Mouse (Mus musculus) neural tube, embryonic 13.5 days (tissue): ENCODE results near the gene Trem3. TPM values are rescaled to one million over a fixed set of nuclear protein-coding genes. Genes with fewer than 3 reads are reported as not detected.

Experiments used
- ATAC-seq: fragments of 200-750 bp; cut with Nextera tagmentation; 2 replicates; pipeline ENCODE4 v1.8.0; 2017; ENCODE audit warnings: low read depth, mild to moderate bottlenecking, moderate TSS enrichment, moderate library complexity
- H3K27ac ChIP-seq: fragments of 300-500 bp; sonication (generic); replicated peaks from 2 replicates; pipeline ENCODE4 v1.5.1; 2015; ENCODE audit warnings: moderate library complexity, mild to moderate bottlenecking, inconsistent platforms
- H3K27me3 ChIP-seq: fragments of 300-500 bp; sonication (generic); 2 replicates; pipeline ENCODE4 v1.6.1; 2015; ENCODE audit warnings: mild to moderate bottlenecking, inconsistent platforms
- H3K36me3 ChIP-seq: fragments of 300-500 bp; sonication (generic); 2 replicates; pipeline ENCODE4 v1.6.1; 2015; ENCODE audit warnings: mild to moderate bottlenecking, inconsistent platforms
- H3K4me1 ChIP-seq: fragments of 300-500 bp; sonication (generic); replicated peaks from 2 replicates; pipeline ENCODE4 v1.6.1; 2015; ENCODE audit warnings: inconsistent platforms
- H3K4me2 ChIP-seq: fragments of 300-500 bp; sonication (generic); 2 replicates; pipeline ENCODE4 v1.6.1; 2015; ENCODE audit warnings: inconsistent platforms, mild to moderate bottlenecking, moderate library complexity
- H3K4me3 ChIP-seq: fragments of 300-500 bp; sonication (generic); 2 replicates; pipeline ENCODE4 v1.5.1; 2015; ENCODE audit warnings: mild to moderate bottlenecking, inconsistent platforms
- H3K9ac ChIP-seq: fragments of 300-500 bp; sonication (generic); 2 replicates; pipeline ENCODE4 v1.6.1; 2015; ENCODE audit warnings: moderate library complexity, mild to moderate bottlenecking, inconsistent platforms
- H3K9me3 ChIP-seq: fragments of 300-500 bp; sonication (generic); 2 replicates; pipeline ENCODE4 v1.6.1; 2016; ENCODE audit warnings: inconsistent platforms
- WGBS: fragments of 180-500 bp; shearing (Covaris S2); methylation state at CpG from one replicate; pipeline ENCODE4 v1.1.7; 2015; 5-methylcytosine and 5-hydroxymethylcytosine counted together
- polyA plus RNA-seq: library from polyadenylated mRNA; unstranded; fragments of >200 nt; fragmentation: Nextera tagmentation; extraction: Ambion mirVana; gene quantifications from 2 replicates; pipeline ENCODE4 v1.2.1, GENCODE M21; 2015

The Trem3 gene
- polyA plus RNA-seq, 1 experiment from 2014 or later = 0.27 TPM

GRCm38 (mm10) chr17:48249501-48249900 lies 1.9 kb downstream of the Trem3 start:
- H3K4me2 ChIP-seq = no peak overlapping the region
- H3K9me3 ChIP-seq = peaks cover 2% of the 10 kb centered on the region; the same call in 1 of the 2 replicates
- H3K36me3 ChIP-seq = no peaks in the 10 kb centered on the region
- no peaks in the 10 kb centered on the region; the same call in 1 of the 2 replicates for H3K27me3 ChIP-seq
- WGBS = 85% methylated on average over 11 of the region's 11 CpGs
- H3K27ac ChIP-seq = no peak overlapping the region
- H3K4me3 ChIP-seq = no peak overlapping the region
- H3K4me1 ChIP-seq = no peaks in the 10 kb centered on the region
- no peak overlapping the region for H3K9ac ChIP-seq
- ATAC-seq = no peak

- Histone ChIP-seq H3K36me3 (no peaks in the 10 kb centered on the region), H3K27me3 (no peaks in the 10 kb centered on the region; the same call in 1 of the 2 replicates), H3K4me3 (no peak overlapping the region), H3K4me1 (no peaks in the 10 kb centered on the region), H3K9me3 (peaks cover 2% of the 10 kb centered on the region; the same call in 1 of the 2 replicates), H3K4me2 (no peak overlapping the region), H3K9ac (no peak overlapping the region), H3K27ac (no peak overlapping the region)
- WGBS = 92% methylated on average over 7 of the region's 7 CpGs
- no peak for ATAC-seq
These were observed 3.1 kb downstream of the Trem3 start for GRCm38 (mm10) chr17:48250631-48251030.

GRCm38 (mm10) chr17:48256575-48256974 lies 9.0 kb downstream of the Trem3 start:
- Histone ChIP-seq H3K27ac (no peak overlapping the region), H3K9me3 (peaks cover 17% of the 10 kb centered on the region), H3K4me3 (no peak overlapping the region), H3K27me3 (no peaks in the 10 kb centered on the region; the same call in 1 of the 2 replicates), H3K4me2 (no peak overlapping the region), H3K36me3 (no peaks in the 10 kb centered on the region), H3K9ac (no peak overlapping the region), H3K4me1 (no peaks in the 10 kb centered on the region)
- ATAC-seq = no peak

GRCm38 (mm10) chr17:48261868-48262267 lies 14.3 kb downstream of the Trem3 start:
- Histone ChIP-seq H3K36me3 (no peaks in the 10 kb centered on the region), H3K4me1 (peaks cover 17% of the 10 kb centered on the region), H3K27ac (no peak overlapping the region), H3K9me3 (peaks cover 17% of the 10 kb centered on the region), H3K27me3 (no peaks in the 10 kb centered on the region), H3K4me3 (no peak overlapping the region), H3K9ac (no peak overlapping the region), H3K4me2 (no peak overlapping the region)
- WGBS = 91% methylated on average over 2 of the region's 2 CpGs
- ATAC-seq = no peak

- Histone ChIP-seq H3K36me3 (no peaks in the 10 kb centered on the region), H3K4me3 (no peak within 1 kb of the TSS), H3K27ac (no peak within 1 kb of the TSS), H3K9me3 (peaks cover 13% of the 10 kb centered on the region), H3K4me2 (no peak within 1 kb of the TSS), H3K9ac (no peak within 1 kb of the TSS), H3K27me3 (no peaks in the 10 kb centered on the region), H3K4me1 (peaks cover 17% of the 10 kb centered on the region)
- ATAC-seq = no peak
- WGBS = 84% methylated on average over 3 of the region's 3 CpGs
These were observed 16.3 kb downstream of the Trem3 start, which contains the start of gene Treml4 for GRCm38 (mm10) chr17:48263741-48264362. Treml4 (plus strand) TSS chr17:48264295.

- Histone ChIP-seq H3K9ac (no peak overlapping the region), H3K4me3 (no peak overlapping the region), H3K36me3 (no peaks in the 10 kb centered on the region), H3K9me3 (peaks cover 5% of the 10 kb centered on the region), H3K4me2 (no peak overlapping the region), H3K27me3 (no peaks in the 10 kb centered on the region), H3K27ac (no peak overlapping the region), H3K4me1 (peaks cover 17% of the 10 kb centered on the region)
- WGBS = 92% methylated on average over 7 of the region's 7 CpGs
- no peak for ATAC-seq
These were observed 17.1 kb downstream of the Trem3 start for GRCm38 (mm10) chr17:48264662-48265061.

- H3K4me1 ChIP-seq = peaks cover 17% of the 10 kb centered on the region
- H3K27ac ChIP-seq = no peak overlapping the region; the same call in 1 of the 2 replicates
- no peak overlapping the region for H3K4me3 ChIP-seq
- H3K9me3 ChIP-seq = no peaks in the 10 kb centered on the region
- no peaks in the 10 kb centered on the region for H3K27me3 ChIP-seq
- H3K4me2 ChIP-seq = no peak overlapping the region
- no peak overlapping the region for H3K9ac ChIP-seq
- WGBS = 5% methylated on average over 2 of the region's 2 CpGs
- no peak for ATAC-seq
- H3K36me3 ChIP-seq = no peaks in the 10 kb centered on the region
These were observed 18.6 kb downstream of the Trem3 start for GRCm38 (mm10) chr17:48266138-48266537.

- no peaks in the 10 kb centered on the region for H3K9me3 ChIP-seq
- peaks cover 17% of the 10 kb centered on the region for H3K4me1 ChIP-seq
- H3K27me3 ChIP-seq = no peaks in the 10 kb centered on the region
- no peak overlapping the region for H3K9ac ChIP-seq
- no peak for ATAC-seq
- no peak overlapping the region; the same call in 1 of the 2 replicates for H3K27ac ChIP-seq
- no peak overlapping the region for H3K4me3 ChIP-seq
- H3K4me2 ChIP-seq = no peak overlapping the region
- H3K36me3 ChIP-seq = no peaks in the 10 kb centered on the region
- 14% methylated on average over 2 of the region's 2 CpGs for WGBS
These were observed 19.2 kb downstream of the Trem3 start for GRCm38 (mm10) chr17:48266610-48267304.

- H3K27ac ChIP-seq = no peak overlapping the region
- H3K4me1 ChIP-seq = peaks cover 17% of the 10 kb centered on the region
- ATAC-seq = no peak
- H3K9ac ChIP-seq = no peak overlapping the region
- H3K9me3 ChIP-seq = no peaks in the 10 kb centered on the region
- WGBS = 53% methylated on average over 1 of the region's 1 CpGs
- H3K4me2 ChIP-seq = no peak overlapping the region
- H3K4me3 ChIP-seq = no peak overlapping the region
- no peaks in the 10 kb centered on the region for H3K27me3 ChIP-seq
- H3K36me3 ChIP-seq = no peaks in the 10 kb centered on the region
These were observed 20.0 kb downstream of the Trem3 start for GRCm38 (mm10) chr17:48267591-48267990.

GRCm38 (mm10) chr17:48268276-48268675 lies 20.7 kb downstream of the Trem3 start:
- Histone ChIP-seq H3K9me3 (no peaks in the 10 kb centered on the region), H3K27me3 (no peaks in the 10 kb centered on the region), H3K4me3 (no peak overlapping the region), H3K36me3 (no peaks in the 10 kb centered on the region), H3K9ac (no peak overlapping the region), H3K4me2 (no peak overlapping the region), H3K4me1 (peaks cover 17% of the 10 kb centered on the region), H3K27ac (no peak overlapping the region)
- no peak for ATAC-seq

- H3K9ac ChIP-seq = no peak overlapping the region
- H3K36me3 ChIP-seq = no peaks in the 10 kb centered on the region
- H3K4me3 ChIP-seq = no peak overlapping the region
- H3K27me3 ChIP-seq = no peaks in the 10 kb centered on the region
- no peak overlapping the region for H3K4me2 ChIP-seq
- H3K4me1 ChIP-seq = peaks cover 17% of the 10 kb centered on the region
- WGBS = 82% methylated on average over 4 of the region's 4 CpGs
- no peak overlapping the region for H3K27ac ChIP-seq
- H3K9me3 ChIP-seq = no peaks in the 10 kb centered on the region
- ATAC-seq = no peak
These were observed 22.3 kb downstream of the Trem3 start for GRCm38 (mm10) chr17:48269833-48270232.

GRCm38 (mm10) chr17:48272158-48272557 lies 24.6 kb downstream of the Trem3 start:
- 74% methylated on average over 5 of the region's 5 CpGs for WGBS

More at GRCm38 (mm10) chr17:48272158-48272557, 24.6 kb downstream of the Trem3 start:
- H3K9ac ChIP-seq = no peak overlapping the region
- no peaks in the 10 kb centered on the region for H3K4me1 ChIP-seq
- no peaks in the 10 kb centered on the region for H3K27me3 ChIP-seq
- no peak overlapping the region for H3K4me3 ChIP-seq
- no peak for ATAC-seq
- no peaks in the 10 kb centered on the region for H3K9me3 ChIP-seq
- no peaks in the 10 kb centered on the region for H3K36me3 ChIP-seq
- H3K27ac ChIP-seq = no peak overlapping the region
- no peak overlapping the region for H3K4me2 ChIP-seq
